Mouse (Mus musculus) liver, embryonic 16.5 days (tissue): Measurements from ENCODE around the gene Scube2. TPM values are rescaled to one million over a fixed set of nuclear protein-coding genes. Genes with fewer than 3 reads are reported as not detected.

Experiments
- ATAC-seq: fragments of 200-750 bp; cut with Nextera tagmentation; 2 replicates; pipeline ENCODE4 v1.8.0; 2017; ENCODE audit warnings: low read depth, mild to moderate bottlenecking, moderate number of reproducible peaks, moderate library complexity
- H3K27ac ChIP-seq: fragments of 300-500 bp; sonication (generic); 2 replicates; pipeline ENCODE4 v1.5.1; 2014; ENCODE audit warnings: mild to moderate bottlenecking, low read length
- H3K27me3 ChIP-seq: fragments of 300-500 bp; sonication (generic); 2 replicates; pipeline ENCODE4 v1.6.1; 2014; ENCODE audit warnings: low read depth, low read length, mixed read lengths; ENCODE audit not compliant: control insufficient read depth, insufficient read depth
- H3K36me3 ChIP-seq: fragments of 300-500 bp; sonication (generic); 2 replicates; pipeline ENCODE4 v1.6.1; 2014; ENCODE audit warnings: mild to moderate bottlenecking; ENCODE audit not compliant: control insufficient read depth, insufficient read depth
- H3K4me1 ChIP-seq: fragments of 300-500 bp; sonication (generic); 2 replicates; pipeline ENCODE4 v1.6.1; 2014; ENCODE audit warnings: low read depth, low read length, mixed read lengths; ENCODE audit not compliant: control insufficient read depth
- H3K4me2 ChIP-seq: fragments of 300-500 bp; sonication (generic); 2 replicates; pipeline ENCODE4 v1.6.1; 2014; ENCODE audit warnings: low read depth, low read length, mixed read lengths
- H3K4me3 ChIP-seq: fragments of 300-500 bp; sonication (generic); 2 replicates; pipeline ENCODE4 v1.5.1; 2014; ENCODE audit warnings: low read depth, mild to moderate bottlenecking, low read length
- H3K9ac ChIP-seq: fragments of 300-500 bp; sonication (generic); 2 replicates; pipeline ENCODE4 v1.6.1; 2014; ENCODE audit warnings: low read depth, low read length
- H3K9me3 ChIP-seq: fragments of 300-500 bp; sonication (generic); replicated peaks from 2 replicates; pipeline ENCODE4 v1.6.1; 2016; ENCODE audit warnings: low read length; ENCODE audit not compliant: control insufficient read depth
- whole genome bisulfite sequencing: fragments of 180-500 bp; shearing (Covaris S2); extraction: QIAGEN DNeasy Blood & Tissue Kit; methylation state at CpG from one replicate; pipeline ENCODE4 v1.1.7; 2014; ENCODE audit not compliant: insufficient replicate concordance; 5-methylcytosine and 5-hydroxymethylcytosine counted together
- polyA plus RNA-seq: library from polyadenylated mRNA; unstranded; fragments of >200 nt; fragmentation: Nextera tagmentation; extraction: Ambion mirVana; gene quantifications from 2 replicates; pipeline ENCODE4 v1.2.1, GENCODE M21; 2015

Scube2 gene
- polyA plus RNA-seq, 1 experiment from 2014 or later = 0.12 TPM

GRCm38 (mm10) chr7:109818600-109818999, 46.9 kb downstream of the Scube2 start:
- ATAC-seq = peak; percentile 63
- H3K4me2 ChIP-seq = no peak overlapping the region

GRCm38 (mm10) chr7:109817954-109818353, 47.5 kb downstream of the Scube2 start:
- no peak overlapping the region for H3K27ac ChIP-seq
- H3K36me3 ChIP-seq = no peaks in the 10 kb centered on the region
- H3K9me3 ChIP-seq = no peaks in the 10 kb centered on the region
- H3K9ac ChIP-seq = no peak overlapping the region
- H3K4me3 ChIP-seq = no peak overlapping the region
- peak; percentile 92 for ATAC-seq
- H3K4me2 ChIP-seq = no peak overlapping the region
- no peaks in the 10 kb centered on the region for H3K27me3 ChIP-seq
- peaks cover 7% of the 10 kb centered on the region; the same call in 1 of the 2 replicates for H3K4me1 ChIP-seq

More at GRCm38 (mm10) chr7:109818600-109818999, 46.9 kb downstream of the Scube2 start:
- H3K27me3 ChIP-seq = no peaks in the 10 kb centered on the region
- H3K9me3 ChIP-seq = no peaks in the 10 kb centered on the region
- H3K4me1 ChIP-seq = peaks cover 7% of the 10 kb centered on the region; the same call in 1 of the 2 replicates
- H3K4me3 ChIP-seq = no peak overlapping the region
- no peak overlapping the region for H3K9ac ChIP-seq
- no peaks in the 10 kb centered on the region for H3K36me3 ChIP-seq
- no peak overlapping the region for H3K27ac ChIP-seq
- 29% methylated on average over 4 of the region's 4 CpGs for WGBS

GRCm38 (mm10) chr7:109813330-109814140, 51.9 kb downstream of the Scube2 start:
- no peak for ATAC-seq
- no peak overlapping the region for H3K4me2 ChIP-seq
- WGBS = 65% methylated on average over 4 of the region's 4 CpGs
- no peak overlapping the region for H3K4me3 ChIP-seq
- H3K4me1 ChIP-seq = peaks cover 7% of the 10 kb centered on the region; the same call in 1 of the 2 replicates
- H3K27ac ChIP-seq = no peak overlapping the region
- no peaks in the 10 kb centered on the region for H3K9me3 ChIP-seq
- no peaks in the 10 kb centered on the region for H3K36me3 ChIP-seq
- no peaks in the 10 kb centered on the region for H3K27me3 ChIP-seq
- H3K9ac ChIP-seq = no peak overlapping the region

GRCm38 (mm10) chr7:109807616-109808485, 57.6 kb downstream of the Scube2 start:
- 44% methylated on average over 8 of the region's 8 CpGs for WGBS
- Histone ChIP-seq H3K9ac (no peak overlapping the region), H3K27me3 (no peaks in the 10 kb centered on the region), H3K27ac (no peak overlapping the region), H3K4me3 (no peak overlapping the region), H3K36me3 (no peaks in the 10 kb centered on the region), H3K9me3 (no peaks in the 10 kb centered on the region), H3K4me1 (no peaks in the 10 kb centered on the region), H3K4me2 (no peak overlapping the region)
- ATAC-seq = no peak

- 29% methylated on average over 6 of the region's 6 CpGs for WGBS
- H3K27me3 ChIP-seq = no peaks in the 10 kb centered on the region
- no peak overlapping the region for H3K27ac ChIP-seq
- H3K9me3 ChIP-seq = no peaks in the 10 kb centered on the region
- H3K36me3 ChIP-seq = no peaks in the 10 kb centered on the region
- H3K4me1 ChIP-seq = no peaks in the 10 kb centered on the region
- no peak overlapping the region for H3K9ac ChIP-seq
- no peak overlapping the region for H3K4me2 ChIP-seq
- no peak for ATAC-seq
- no peak overlapping the region for H3K4me3 ChIP-seq
These were observed 60.6 kb downstream of the Scube2 start for GRCm38 (mm10) chr7:109804843-109805242.

GRCm38 (mm10) chr7:109804355-109804754, 61.1 kb downstream of the Scube2 start:
- H3K27me3 ChIP-seq = no peaks in the 10 kb centered on the region
- H3K4me2 ChIP-seq = no peak overlapping the region
- H3K27ac ChIP-seq = no peak overlapping the region
- 60% methylated on average over 6 of the region's 6 CpGs for WGBS
- no peak for ATAC-seq
- H3K4me1 ChIP-seq = no peaks in the 10 kb centered on the region
- no peak overlapping the region for H3K4me3 ChIP-seq
- no peak overlapping the region for H3K9ac ChIP-seq
- H3K36me3 ChIP-seq = no peaks in the 10 kb centered on the region
- H3K9me3 ChIP-seq = no peaks in the 10 kb centered on the region

GRCm38 (mm10) chr7:109803516-109803915, 62.0 kb downstream of the Scube2 start:
- H3K27me3 ChIP-seq = no peaks in the 10 kb centered on the region
- H3K4me3 ChIP-seq = no peak overlapping the region
- no peak for ATAC-seq
- H3K27ac ChIP-seq = no peak overlapping the region
- H3K4me2 ChIP-seq = no peak overlapping the region
- no peak overlapping the region for H3K9ac ChIP-seq
- H3K9me3 ChIP-seq = no peaks in the 10 kb centered on the region
- H3K36me3 ChIP-seq = no peaks in the 10 kb centered on the region
- 37% methylated on average over 1 of the region's 1 CpGs for WGBS
- no peaks in the 10 kb centered on the region for H3K4me1 ChIP-seq

- Histone ChIP-seq H3K4me2 (no peak overlapping the region), H3K36me3 (no peaks in the 10 kb centered on the region), H3K27me3 (no peaks in the 10 kb centered on the region), H3K27ac (no peak overlapping the region), H3K4me1 (no peaks in the 10 kb centered on the region), H3K9ac (no peak overlapping the region), H3K9me3 (no peaks in the 10 kb centered on the region), H3K4me3 (no peak overlapping the region)
- 68% methylated on average over 4 of the region's 4 CpGs for WGBS
- ATAC-seq = no peak
These were observed 64.9 kb downstream of the Scube2 start for GRCm38 (mm10) chr7:109800626-109801025.

- Histone ChIP-seq H3K4me3 (no peak overlapping the region), H3K27me3 (no peaks in the 10 kb centered on the region), H3K9me3 (no peaks in the 10 kb centered on the region), H3K27ac (no peak overlapping the region), H3K4me2 (no peak overlapping the region), H3K4me1 (no peaks in the 10 kb centered on the region), H3K36me3 (no peaks in the 10 kb centered on the region), H3K9ac (no peak overlapping the region)
- 71% methylated on average over 11 of the region's 11 CpGs for WGBS
- no peak for ATAC-seq
These were observed 66.3 kb downstream of the Scube2 start for GRCm38 (mm10) chr7:109799168-109799567.
